Mouse (Mus musculus) myocyte (in vitro differentiated cells): ENCODE measurements around the gene Ube2q1. TPM values are rescaled to one million over a fixed set of nuclear protein-coding genes. Genes with fewer than 3 reads are reported as not detected.

Source experiments
- H3K27me3 ChIP-seq: one replicate; pipeline ENCODE4 v1.6.1; 2011; ENCODE audit not compliant: control insufficient read depth, insufficient read depth, insufficient read length
- H3K36me3 ChIP-seq: one replicate; pipeline ENCODE4 v1.6.1; 2011; ENCODE audit not compliant: control insufficient read depth, insufficient read depth
- H3K4me2 ChIP-seq: one replicate; pipeline ENCODE4 v1.6.1; 2011; ENCODE audit warnings: low read depth, control low read depth
- H3K4me3 ChIP-seq: one replicate; pipeline ENCODE4 v1.5.1; 2011; ENCODE audit warnings: mild to moderate bottlenecking, control low read depth, moderate library complexity
- H3K79me2 ChIP-seq: one replicate; pipeline ENCODE4 v1.6.1; 2011; ENCODE audit not compliant: control insufficient read depth, insufficient read depth
- H3ac ChIP-seq: one replicate; pipeline ENCODE4 v1.6.1; 2011; ENCODE audit not compliant: control insufficient read depth, insufficient read length
- CEBPB ChIP-seq: IDR thresholded peaks from 2 replicates; pipeline ENCODE4 v1.6.1; 2011; ENCODE audit warnings: mild to moderate bottlenecking, moderate library complexity; ENCODE audit not compliant: poor library complexity, insufficient read depth, severe bottlenecking
- E2F4 ChIP-seq: IDR thresholded peaks from one replicate; pipeline ENCODE4 v1.6.1; 2011; ENCODE audit warnings: mild to moderate bottlenecking, control low read depth, moderate library complexity; ENCODE audit not compliant: insufficient read depth
- MAX ChIP-seq: IDR thresholded peaks from one replicate; pipeline ENCODE4 v1.6.1; 2011; ENCODE audit warnings: low read depth, mild to moderate bottlenecking, control low read depth
- MYOD1 ChIP-seq, 3 experiments: IDR thresholded peaks; one replicate each; pipeline ENCODE4 v1.6.1; 2011; ENCODE audit warnings: control low read depth in 2 of 3, low read depth in 2 of 3, mild to moderate bottlenecking in 2 of 3, moderate library complexity in 1 of 3; ENCODE audit not compliant: insufficient read length in 2 of 3, control insufficient read depth in 1 of 3
- MYOG ChIP-seq, 3 experiments: IDR thresholded peaks; one replicate each; pipeline ENCODE4 v1.6.1; 2011; ENCODE audit warnings: control low read depth in 2 of 3, low read depth in 2 of 3, mild to moderate bottlenecking in 2 of 3; ENCODE audit not compliant: insufficient read length in 2 of 3, control insufficient read depth in 1 of 3, insufficient read depth in 1 of 3
- POLR2A ChIP-seq: IDR thresholded peaks from one replicate; pipeline ENCODE4 v1.6.1; 2011; ENCODE audit warnings: low read depth, mild to moderate bottlenecking, control low read depth, moderate library complexity; ENCODE audit not compliant: insufficient read length
- POLR2AphosphoS2 ChIP-seq: IDR thresholded peaks from one replicate; pipeline ENCODE4 v1.6.1; 2011; ENCODE audit warnings: low read depth, control low read depth; ENCODE audit not compliant: insufficient read length
- REST ChIP-seq: IDR thresholded peaks from one replicate; pipeline ENCODE4 v1.6.1; 2011; ENCODE audit warnings: mild to moderate bottlenecking, control low read depth, moderate library complexity; ENCODE audit not compliant: insufficient read depth, insufficient read length
- SRF ChIP-seq: IDR thresholded peaks from one replicate; pipeline ENCODE4 v1.6.1; 2011; ENCODE audit warnings: low read depth; ENCODE audit not compliant: control insufficient read depth, insufficient read length
- TCF12 ChIP-seq: IDR thresholded peaks from one replicate; pipeline ENCODE4 v1.6.1; 2011; ENCODE audit warnings: mild to moderate bottlenecking, control low read depth; ENCODE audit not compliant: poor library complexity, insufficient read depth, severe bottlenecking
- TCF3 ChIP-seq: IDR thresholded peaks from one replicate; pipeline ENCODE4 v1.6.1; 2011; ENCODE audit warnings: low read depth, control low read depth; ENCODE audit not compliant: insufficient read length
- USF1 ChIP-seq: IDR thresholded peaks from one replicate; pipeline ENCODE4 v1.6.1; 2011; ENCODE audit warnings: low read depth, mild to moderate bottlenecking, control low read depth, moderate library complexity
- polyA plus RNA-seq: library from polyadenylated mRNA; unstranded; fragments of >200 nt; fragmentation: generic; extraction: Trizol; gene quantifications from one replicate; pipeline ENCODE4 v1.2.1, GENCODE M21; 2012; ENCODE audit warnings: missing spikeins

The Ube2q1 gene
- polyA plus RNA-seq, 1 experiment: 39.8 TPM

GRCm38 (mm10) chr3:89819897-89820296, 46.5 kb downstream of the Ube2q1 start:
- Histone ChIP-seq H3K4me2 (no peak overlapping the region), H3K79me2 (no peaks in the 10 kb centered on the region), H3K4me3 (no peak overlapping the region), H3K27me3 (peaks cover 81% of the 10 kb centered on the region), H3K36me3 (no peaks in the 10 kb centered on the region), H3ac (no peak overlapping the region)
- TF ChIP-seq POLR2AphosphoS2: no peak
- no peak for TF ChIP-seq MAX
- TF ChIP-seq CEBPB: no peak
- no peak for TF ChIP-seq TCF3
- no peak for TF ChIP-seq USF1
- no peak for TF ChIP-seq TCF12

GRCm38 (mm10) chr3:89820311-89821095, 47.1 kb downstream of the Ube2q1 start:
- Histone ChIP-seq H3K36me3 (no peaks in the 10 kb centered on the region), H3K4me2 (no peak overlapping the region), H3K4me3 (no peak overlapping the region), H3ac (no peak overlapping the region), H3K79me2 (no peaks in the 10 kb centered on the region), H3K27me3 (peaks cover 83% of the 10 kb centered on the region)
- no peak for TF ChIP-seq POLR2A
- no peak for TF ChIP-seq TCF12
- no peak for TF ChIP-seq POLR2AphosphoS2
- TF ChIP-seq SRF: no peak
- no peak for TF ChIP-seq TCF3
- no peak for TF ChIP-seq E2F4
- TF ChIP-seq CEBPB: no peak
- no peak for TF ChIP-seq MYOD1 (IDR thresholded peaks at IDR 0.05; ENCODE audit: control insufficient read depth in 1 of 3, insufficient read length in 2 of 3, low read depth in 2 of 3)
- TF ChIP-seq MYOG (IDR thresholded peaks at IDR 0.05; ENCODE audit: control insufficient read depth in 1 of 3, insufficient read depth in 1 of 3, insufficient read length in 2 of 3, low read depth in 2 of 3): no peak
- TF ChIP-seq REST: no peak
- TF ChIP-seq USF1: no peak
- TF ChIP-seq MAX: no peak

GRCm38 (mm10) chr3:89821096-89821513, 47.7 kb downstream of the Ube2q1 start:
- H3ac ChIP-seq: no peak overlapping the region
- TF ChIP-seq MYOG (IDR thresholded peaks at IDR 0.05; ENCODE audit: control insufficient read depth in 1 of 3, insufficient read depth in 1 of 3, insufficient read length in 2 of 3, low read depth in 2 of 3) (no peak), REST (no peak), TCF12 (no peak), SRF (no peak), USF1 (no peak), TCF3 (no peak), E2F4 (no peak), MAX (no peak), MYOD1 (IDR thresholded peaks at IDR 0.05; ENCODE audit: control insufficient read depth in 1 of 3, insufficient read length in 2 of 3, low read depth in 2 of 3) (no peak), POLR2A (no peak), POLR2AphosphoS2 (no peak), CEBPB (no peak)
- H3K79me2 ChIP-seq: no peaks in the 10 kb centered on the region
- no peak overlapping the region for H3K4me3 ChIP-seq
- no peak overlapping the region for H3K4me2 ChIP-seq
- no peaks in the 10 kb centered on the region for H3K36me3 ChIP-seq
- H3K27me3 ChIP-seq: peaks cover 78% of the 10 kb centered on the region

GRCm38 (mm10) chr3:89821548-89822480, 48.4 kb downstream of the Ube2q1 start:
- Histone ChIP-seq H3K79me2 (no peaks in the 10 kb centered on the region), H3K27me3 (peaks cover 73% of the 10 kb centered on the region), H3ac (no peak overlapping the region), H3K4me3 (no peak overlapping the region), H3K4me2 (no peak overlapping the region), H3K36me3 (no peaks in the 10 kb centered on the region)
- TF ChIP-seq MYOD1 (IDR thresholded peaks at IDR 0.05; ENCODE audit: control insufficient read depth in 1 of 3, insufficient read length in 2 of 3, low read depth in 2 of 3): no peak
- TF ChIP-seq MYOG (IDR thresholded peaks at IDR 0.05; ENCODE audit: control insufficient read depth in 1 of 3, insufficient read depth in 1 of 3, insufficient read length in 2 of 3, low read depth in 2 of 3): no peak
- TF ChIP-seq E2F4: no peak
- no peak for TF ChIP-seq MAX
- TF ChIP-seq USF1: no peak
- no peak for TF ChIP-seq TCF12
- no peak for TF ChIP-seq POLR2A
- no peak for TF ChIP-seq REST
- no peak for TF ChIP-seq CEBPB
- TF ChIP-seq POLR2AphosphoS2: no peak
- no peak for TF ChIP-seq SRF
- no peak for TF ChIP-seq TCF3
